ENCODE assay signal across 9 mouse cellular contexts in genomic region chr11:82780134-82780533, GRCm38 (mm10). TPM values are rescaled to one million over a fixed set of nuclear protein-coding genes. Genes with fewer than 3 reads are reported as not detected.
DNase-seq lines count a peak whose midpoint lies in the region; ATAC-seq and TF ChIP-seq lines count a peak whose summit lies in the region.
"Had no signal": no experiment of that assay in that cellular context is flagged by ENCODE, and none has a peak within 500 bp of the region (broad histone marks: within the 10 kb centered on the region; RNA-seq: fewer than 3 reads in every experiment).

No protein-coding gene starts in this region.

- WGBS in heart, embryonic 14.5 days: 51% methylated on average over 5 of the region's 5 CpGs
- WGBS in hindbrain, embryonic 12.5 days: 61% methylated on average over 5 of the region's 5 CpGs
- 64% methylated on average over 5 of the region's 5 CpGs for whole genome bisulfite sequencing in midbrain, embryonic 13.5 days

- ATAC-seq in heart, embryonic 14.5 days (ENCODE audit: insufficient number of reproducible peaks, insufficient read depth, low FRiP score, low read depth): no peak
- ATAC-seq in hindbrain, embryonic 12.5 days (ENCODE audit: low FRiP score): no peak
- ATAC-seq in midbrain, embryonic 13.5 days: no peak

- H3K4me1 ChIP-seq in heart, embryonic 14.5 days (ENCODE audit: control insufficient read depth in 2 of 2, insufficient read depth in 2 of 2, low read length in 2 of 2): peaks cover 5 to 14% of the 10 kb centered on the region in 2 experiments
- peaks cover 16 to 17% of the 10 kb centered on the region in 2 experiments; a peak in 3 of 4 replicates for H3K4me1 ChIP-seq in MEL (ENCODE audit: control insufficient read depth in 1 of 2, insufficient read depth in 2 of 2, low read length in 2 of 2)
- peaks cover 19% of the 10 kb centered on the region for H3K4me1 ChIP-seq in hindbrain, embryonic 12.5 days
- peaks cover 30% of the 10 kb centered on the region for H3K4me1 ChIP-seq in midbrain, embryonic 13.5 days (replicated peaks)

- H3K36me3 ChIP-seq in heart, embryonic 14.5 days (ENCODE audit: control insufficient read depth, insufficient read depth, low read length): peaks cover 19% of the 10 kb centered on the region
- peaks cover 7 to 34% of the 10 kb centered on the region in 2 experiments for H3K36me3 ChIP-seq in MEL (ENCODE audit: control insufficient read depth in 1 of 2, insufficient read depth in 2 of 2, low read length in 2 of 2)
- H3K36me3 ChIP-seq in hindbrain, embryonic 12.5 days: peaks cover 19% of the 10 kb centered on the region
- H3K36me3 ChIP-seq in midbrain, embryonic 13.5 days: peaks cover 18% of the 10 kb centered on the region

- peak overlapping the region; percentile 87 to 88 for H3K4me3 ChIP-seq in heart, embryonic 14.5 days (ENCODE audit: control insufficient read depth in 1 of 2, insufficient read depth in 1 of 2, low read depth in 1 of 2, low read length in 2 of 2)
- peak overlapping the region; percentile 78 to 97 for H3K4me3 ChIP-seq in MEL (ENCODE audit: control insufficient read depth in 1 of 2, insufficient read depth in 1 of 2, low read depth in 2 of 2, low read length in 2 of 2)
- peak overlapping the region; percentile 91 for H3K4me3 ChIP-seq in hindbrain, embryonic 12.5 days
- peak overlapping the region; percentile 86 for H3K4me3 ChIP-seq in midbrain, embryonic 13.5 days (replicated peaks)

- H3K27me3 ChIP-seq in heart, embryonic 14.5 days (ENCODE audit: control insufficient read depth, insufficient read depth, low read length): no peaks in the 10 kb centered on the region
- H3K27me3 ChIP-seq in MEL (ENCODE audit: control insufficient read depth in 1 of 2, insufficient read depth in 2 of 2, low read length in 2 of 2): no peaks in the 10 kb centered on the region
- H3K27me3 ChIP-seq in hindbrain, embryonic 12.5 days: no peaks in the 10 kb centered on the region
- no peaks in the 10 kb centered on the region for H3K27me3 ChIP-seq in midbrain, embryonic 13.5 days

- no peaks in the 10 kb centered on the region for H3K9me3 ChIP-seq in heart, embryonic 14.5 days (ENCODE audit: control insufficient read depth, low read length)
- H3K9me3 ChIP-seq in MEL (replicated peaks; ENCODE audit: insufficient read depth, low read length): no peaks in the 10 kb centered on the region
- no peaks in the 10 kb centered on the region for H3K9me3 ChIP-seq in hindbrain, embryonic 12.5 days (replicated peaks)
- H3K9me3 ChIP-seq in midbrain, embryonic 13.5 days: no peaks in the 10 kb centered on the region

- no peak for DNase-seq in heart, postnatal 14 days
- DNase-seq in MEL (ENCODE audit: low read depth, low spot score): peak; percentile 52
- DNase-seq in frontal cortex, postnatal 14 days (ENCODE audit: low spot score in 2 of 2): no peak
- no peak for DNase-seq in urinary bladder, postnatal 10 days (ENCODE audit: low spot score)
- no peak for DNase-seq in adrenal gland, postnatal 36 days
- DNase-seq: kidney, postnatal 36 days had no signal

- peak overlapping the region; percentile 88 for H3K4me2 ChIP-seq in heart, embryonic 14.5 days (ENCODE audit: low read length)
- peak overlapping the region; percentile 70 for H3K4me2 ChIP-seq in hindbrain, embryonic 12.5 days (replicated peaks)
- peak overlapping the region; percentile 67 for H3K4me2 ChIP-seq in midbrain, embryonic 13.5 days (replicated peaks)

- no peak for TF ChIP-seq POLR2A in MEL (IDR thresholded peaks at IDR 0.05; ENCODE audit: control insufficient read depth in 1 of 2, insufficient read depth in 1 of 2, low read depth in 1 of 2, low read length in 2 of 2, poor library complexity in 1 of 2)

- peaks cover 34% of the 10 kb centered on the region for H3K79me2 ChIP-seq in MEL (ENCODE audit: control insufficient read depth, insufficient read depth, low read length, poor library complexity)

- peak overlapping the region in 1 of 2 experiments; percentile 95; a peak in 1 of 4 replicates for H3K27ac ChIP-seq in heart, embryonic 14.5 days (replicated peaks in 1 of 2; ENCODE audit: control insufficient read depth in 1 of 2, insufficient read depth in 1 of 2, low read depth in 2 of 2, low read length in 2 of 2)
- peak overlapping the region; percentile 79 for H3K27ac ChIP-seq in MEL (ENCODE audit: control insufficient read depth, low read depth, low read length)
- no peak overlapping the region for H3K27ac ChIP-seq in hindbrain, embryonic 12.5 days
- no peak overlapping the region for H3K27ac ChIP-seq in midbrain, embryonic 13.5 days

- no peak for TF ChIP-seq CTCF in MEL (IDR thresholded peaks at IDR 0.05 in 2 of 3, conservative IDR thresholded peaks at IDR 0.05 in 1 of 3; ENCODE audit: control insufficient read depth in 1 of 3, insufficient read depth in 1 of 3, low read depth in 2 of 3, low read length in 3 of 3, poor library complexity in 1 of 3, severe bottlenecking in 1 of 3)

- intact Hi-C loops in heart, postnatal 14 days (cut with DNase I): loop anchor here (2.0 kb wide), 1 partner anchor 15 kb away; the partner anchor contains the start of genes Cct6b and Zfp830

- H3K9ac ChIP-seq in heart, embryonic 14.5 days (ENCODE audit: low read length): peak overlapping the region; percentile 97
- peak overlapping the region; percentile 95 for H3K9ac ChIP-seq in MEL (ENCODE audit: control insufficient read depth, low read depth, low read length, poor library complexity, severe bottlenecking)
- H3K9ac ChIP-seq in hindbrain, embryonic 12.5 days: peak overlapping the region; percentile 94
- peak overlapping the region; percentile 59 for H3K9ac ChIP-seq in midbrain, embryonic 13.5 days (replicated peaks)

- TF ChIP-seq EP300 in MEL (IDR thresholded peaks at IDR 0.05; ENCODE audit: low read depth in 1 of 2, low read length in 2 of 2): no peak

- TF ChIP-seq RAD21 in MEL (IDR thresholded peaks at IDR 0.05; ENCODE audit: low read depth, low read length): no peak

TF ChIP-seq in MEL, 35 proteins besides CTCF, POLR2A, EP300 and RAD21:
- no peak for TF ChIP-seq MYB (IDR thresholded peaks at IDR 0.05; ENCODE audit: low read depth, low read length)
- 0 out of 2 replicates have a peak, but pooled peaks have one; percentile 13 for TF ChIP-seq NRF1 (IDR thresholded peaks at IDR 0.05; ENCODE audit: insufficient read depth, low read depth, low read length, poor library complexity, severe bottlenecking)

RNA-seq across cellular contexts. Expression of gene Lig3, which starts 0.8 kb away (rescaled TPM):
- 22.9 and 25.4 TPM in 2 replicates for polyA plus RNA-seq in heart, embryonic 14.5 days (2014; fragmentation: Nextera tagmentation; extraction: Ambion mirVana)
- 10 to 100 TPM; 20.6 to 21.9 TPM for total RNA-seq in heart, postnatal 14 days (2021)
- 48.5 and 54.0 TPM in 2 replicates for total RNA-seq in MEL (2012; rRNA removed)
- polyA plus RNA-seq in MEL (2012; ENCODE audit: insufficient read depth in 1 of 2, insufficient read length in 2 of 2, low read depth in 1 of 2, low replicate concordance in 2 of 2, missing spikeins in 1 of 2): 10 to 100 TPM in 1 of 2 experiments, not detected in 1; 89.2 TPM
- 49.9 and 50.1 TPM in 2 replicates for polyA plus RNA-seq in hindbrain, embryonic 12.5 days (2016; fragmentation: Nextera tagmentation; extraction: Ambion mirVana)
- polyA plus RNA-seq in midbrain, embryonic 13.5 days (2015; fragmentation: Nextera tagmentation; extraction: Ambion mirVana): 31.8 and 36.0 TPM in 2 replicates
- 10 to 100 TPM; 25.6 to 27.1 TPM for total RNA-seq in adrenal gland, postnatal 36 days (2021)

RNA-seq across cellular contexts. Expression of gene Zfp830, which starts 16.0 kb away (rescaled TPM):
- polyA plus RNA-seq in heart, embryonic 14.5 days (2014; fragmentation: Nextera tagmentation; extraction: Ambion mirVana): 24.4 and 27.1 TPM in 2 replicates
- total RNA-seq in heart, postnatal 14 days (2021): 10 to 100 TPM; 15.3 to 16.5 TPM
- 40.7 and 51.4 TPM in 2 replicates for total RNA-seq in MEL (2012; rRNA removed)
- polyA plus RNA-seq in MEL (2012; ENCODE audit: insufficient read depth in 1 of 2, insufficient read length in 2 of 2, low read depth in 1 of 2, low replicate concordance in 2 of 2, missing spikeins in 1 of 2): 10 to 100 TPM in 1 of 2 experiments, not detected in 1; 43.4 TPM
- 35.0 and 36.5 TPM in 2 replicates for polyA plus RNA-seq in hindbrain, embryonic 12.5 days (2016; fragmentation: Nextera tagmentation; extraction: Ambion mirVana)
- 31.3 and 33.0 TPM in 2 replicates for polyA plus RNA-seq in midbrain, embryonic 13.5 days (2015; fragmentation: Nextera tagmentation; extraction: Ambion mirVana)
- total RNA-seq in adrenal gland, postnatal 36 days (2021): 10 to 100 TPM; 21.3 to 23.0 TPM

RNA-seq across cellular contexts. Expression of gene Cct6b, which starts 16.0 kb away (rescaled TPM):
- polyA plus RNA-seq in heart, embryonic 14.5 days (2014; fragmentation: Nextera tagmentation; extraction: Ambion mirVana): 0.38 and 0.47 TPM in 2 replicates
- under 1 TPM in 1 of 2 experiments, not detected in 1; 0.33 TPM for total RNA-seq in heart, postnatal 14 days (2021)
- total RNA-seq in MEL (2012; rRNA removed): 0.31 and 0.33 TPM in 2 replicates
- polyA plus RNA-seq in MEL (2012; ENCODE audit: insufficient read depth in 1 of 2, insufficient read length in 2 of 2, low read depth in 1 of 2, low replicate concordance in 2 of 2, missing spikeins in 1 of 2): under 1 TPM in 1 of 2 experiments, not detected in 1; 0.21 TPM
- 0.19 and 0.57 TPM in 2 replicates for polyA plus RNA-seq in hindbrain, embryonic 12.5 days (2016; fragmentation: Nextera tagmentation; extraction: Ambion mirVana)
- polyA plus RNA-seq in midbrain, embryonic 13.5 days (2015; fragmentation: Nextera tagmentation; extraction: Ambion mirVana): 0.24 and 0.40 TPM in 2 replicates
- total RNA-seq in adrenal gland, postnatal 36 days (2021): under 1 TPM; 0.63 to 0.99 TPM
